Mouse (Mus musculus): ENCODE measurements around the gene Hrh2. TPM values are rescaled to one million over a fixed set of nuclear protein-coding genes. Genes with fewer than 3 reads are reported as not detected.

The Hrh2 gene
- polyA plus RNA-seq (2014; fragmentation: Illumina TruSeq; extraction: RNeasy Lipid Tissue Mini Kit (QIAGEN cat#74804); ENCODE audit: insufficient read depth, low read depth, low replicate concordance), result 0.27 TPM

GRCm38 (mm10) chr13:54192021-54192481 lies at the start of gene Hrh2:
TSS of gene Hrh2 (plus strand) at chr13:54192129.

Other genes starting within 250 kb of the Hrh2 start
- not detected for gene Drd1, start 136.4 kb upstream of the Hrh2 start, polyA plus RNA-seq (2014; fragmentation: Illumina TruSeq; extraction: RNeasy Lipid Tissue Mini Kit (QIAGEN cat#74804); ENCODE audit: insufficient read depth, low read depth, low replicate concordance)
- 12.5 TPM for gene Sfxn1, start 120.3 kb upstream of the Hrh2 start, polyA plus RNA-seq (2014; fragmentation: Illumina TruSeq; extraction: RNeasy Lipid Tissue Mini Kit (QIAGEN cat#74804); ENCODE audit: insufficient read depth, low read depth, low replicate concordance)
- gene Cplx2, start 179.2 kb downstream of the Hrh2 start, polyA plus RNA-seq (2014; fragmentation: Illumina TruSeq; extraction: RNeasy Lipid Tissue Mini Kit (QIAGEN cat#74804); ENCODE audit: insufficient read depth, low read depth, low replicate concordance), result 3.7 TPM

Measured in lung, adult 10 weeks (tissue).